Mouse (Mus musculus): ENCODE measurements around the gene Rgs3. TPM values are rescaled to one million over a fixed set of nuclear protein-coding genes. Genes with fewer than 3 reads are reported as not detected.
A peak's percentile ranks its signal among the peaks of the same experiment; 100 is the strongest.

Rgs3 gene
- total RNA-seq (2014; rRNA removed) (7.0 and 9.6 TPM in 2 replicates), polyA plus RNA-seq (2012; rRNA removed) (8.3 and 13.0 TPM in 2 replicates)

GRCm38 (mm10) chr4:62559797-62560329 is at the start of gene Rgs3:
Rgs3 (plus strand) TSS chr4:62559847.
- H3K36me3 ChIP-seq (ENCODE audit: control insufficient read depth, insufficient read depth, low read length): no peaks in the 10 kb centered on the region
- 54% methylated on average over 6 of the region's 6 CpGs for WGBS
- H3K4me1 ChIP-seq (ENCODE audit: control insufficient read depth, insufficient read depth, low read length): no peaks in the 10 kb centered on the region
- no peak for TF ChIP-seq POLR2A (IDR thresholded peaks at IDR 0.05; ENCODE audit: extremely low read depth, insufficient read depth, low read length)
- TF ChIP-seq CTCF (IDR thresholded peaks at IDR 0.05; ENCODE audit: low read depth, low read length): no peak
- H3K9ac ChIP-seq (ENCODE audit: low read depth, low read length): no peak within 1 kb of the TSS
- H3K27me3 ChIP-seq (ENCODE audit: control insufficient read depth, insufficient read depth, low read length): no peaks in the 10 kb centered on the region
- no peaks in the 10 kb centered on the region for H3K79me2 ChIP-seq (ENCODE audit: control insufficient read depth, insufficient read depth, low read length)
- DNase-seq (ENCODE audit: extremely low read depth, low read depth, low spot score): no peak
- H3K4me3 ChIP-seq (ENCODE audit: insufficient read depth, low read depth, low read length): no peak within 1 kb of the TSS
- no peak within 1 kb of the TSS for H3K27ac ChIP-seq (replicated peaks; ENCODE audit: insufficient read depth, low read depth, low read length)

GRCm38 (mm10) chr4:62509946-62510345 is 49.7 kb upstream of the Rgs3 start:
- Histone ChIP-seq H3K36me3 (ENCODE audit: control insufficient read depth, insufficient read depth, low read length) (peaks cover 45% of the 10 kb centered on the region), H3K79me2 (ENCODE audit: control insufficient read depth, insufficient read depth, low read length) (no peaks in the 10 kb centered on the region), H3K4me1 (ENCODE audit: control insufficient read depth, insufficient read depth, low read length) (peaks cover 32% of the 10 kb centered on the region), H3K27me3 (ENCODE audit: control insufficient read depth, insufficient read depth, low read length) (no peaks in the 10 kb centered on the region), H3K27ac (replicated peaks; ENCODE audit: insufficient read depth, low read depth, low read length) (peak overlapping the region; percentile 25), H3K4me3 (ENCODE audit: insufficient read depth, low read depth, low read length) (no peak overlapping the region), H3K9ac (ENCODE audit: low read depth, low read length) (no peak overlapping the region)
- WGBS: 22% methylated on average over 11 of the region's 11 CpGs
- peak; percentile 96 for DNase-seq (ENCODE audit: extremely low read depth, low read depth, low spot score)
- no peak for TF ChIP-seq POLR2A (IDR thresholded peaks at IDR 0.05; ENCODE audit: extremely low read depth, insufficient read depth, low read length)
- no peak for TF ChIP-seq CTCF (IDR thresholded peaks at IDR 0.05; ENCODE audit: low read depth, low read length)

GRCm38 (mm10) chr4:62513998-62514506 is 45.6 kb upstream of the Rgs3 start:
- Histone ChIP-seq H3K4me3 (ENCODE audit: insufficient read depth, low read depth, low read length) (no peak overlapping the region), H3K36me3 (ENCODE audit: control insufficient read depth, insufficient read depth, low read length) (peaks cover 37% of the 10 kb centered on the region), H3K9ac (ENCODE audit: low read depth, low read length) (no peak overlapping the region), H3K4me1 (ENCODE audit: control insufficient read depth, insufficient read depth, low read length) (peaks cover 39% of the 10 kb centered on the region), H3K79me2 (ENCODE audit: control insufficient read depth, insufficient read depth, low read length) (peaks cover 10% of the 10 kb centered on the region; the same call in 1 of the 2 replicates), H3K27me3 (ENCODE audit: control insufficient read depth, insufficient read depth, low read length) (no peaks in the 10 kb centered on the region), H3K27ac (replicated peaks; ENCODE audit: insufficient read depth, low read depth, low read length) (no peak overlapping the region)
- WGBS: 88% methylated on average over 11 of the region's 11 CpGs
- DNase-seq (ENCODE audit: extremely low read depth, low read depth, low spot score): no peak
- TF ChIP-seq POLR2A (IDR thresholded peaks at IDR 0.05; ENCODE audit: extremely low read depth, insufficient read depth, low read length): no peak
- no peak for TF ChIP-seq CTCF (IDR thresholded peaks at IDR 0.05; ENCODE audit: low read depth, low read length)

- WGBS: 87% methylated on average over 7 of the region's 7 CpGs
- peak overlapping the region; percentile 89 for H3K27ac ChIP-seq (replicated peaks; ENCODE audit: insufficient read depth, low read depth, low read length)
- H3K4me1 ChIP-seq (ENCODE audit: control insufficient read depth, insufficient read depth, low read length): peaks cover 31% of the 10 kb centered on the region
- H3K27me3 ChIP-seq (ENCODE audit: control insufficient read depth, insufficient read depth, low read length): no peaks in the 10 kb centered on the region
- no peak for DNase-seq (ENCODE audit: extremely low read depth, low read depth, low spot score)
- TF ChIP-seq POLR2A (IDR thresholded peaks at IDR 0.05; ENCODE audit: extremely low read depth, insufficient read depth, low read length) (no peak), CTCF (IDR thresholded peaks at IDR 0.05; ENCODE audit: low read depth, low read length) (no peak)
- H3K36me3 ChIP-seq (ENCODE audit: control insufficient read depth, insufficient read depth, low read length): peaks cover 30% of the 10 kb centered on the region
- H3K4me3 ChIP-seq (ENCODE audit: insufficient read depth, low read depth, low read length): no peak overlapping the region
- no peak overlapping the region for H3K9ac ChIP-seq (ENCODE audit: low read depth, low read length)
- H3K79me2 ChIP-seq (ENCODE audit: control insufficient read depth, insufficient read depth, low read length): peaks cover 10% of the 10 kb centered on the region; the same call in 1 of the 2 replicates
Observed at GRCm38 (mm10) chr4:62514995-62515394, 44.7 kb upstream of the Rgs3 start.

GRCm38 (mm10) chr4:62515490-62515889 is 44.2 kb upstream of the Rgs3 start:
- DNase-seq (ENCODE audit: extremely low read depth, low read depth, low spot score): no peak
- Histone ChIP-seq H3K9ac (ENCODE audit: low read depth, low read length) (no peak overlapping the region), H3K36me3 (ENCODE audit: control insufficient read depth, insufficient read depth, low read length) (peaks cover 30% of the 10 kb centered on the region), H3K4me3 (ENCODE audit: insufficient read depth, low read depth, low read length) (no peak overlapping the region), H3K79me2 (ENCODE audit: control insufficient read depth, insufficient read depth, low read length) (peaks cover 10% of the 10 kb centered on the region; the same call in 1 of the 2 replicates), H3K27me3 (ENCODE audit: control insufficient read depth, insufficient read depth, low read length) (no peaks in the 10 kb centered on the region), H3K27ac (replicated peaks; ENCODE audit: insufficient read depth, low read depth, low read length) (peak overlapping the region; percentile 89), H3K4me1 (ENCODE audit: control insufficient read depth, insufficient read depth, low read length) (peaks cover 27% of the 10 kb centered on the region)
- TF ChIP-seq POLR2A (IDR thresholded peaks at IDR 0.05; ENCODE audit: extremely low read depth, insufficient read depth, low read length) (no peak), CTCF (IDR thresholded peaks at IDR 0.05; ENCODE audit: low read depth, low read length) (no peak)
- WGBS: 47% methylated on average over 3 of the region's 3 CpGs

GRCm38 (mm10) chr4:62516079-62516478 is 43.6 kb upstream of the Rgs3 start:
- Histone ChIP-seq H3K9ac (ENCODE audit: low read depth, low read length) (peak overlapping the region; percentile 0; the same call in 1 of the 2 replicates), H3K4me1 (ENCODE audit: control insufficient read depth, insufficient read depth, low read length) (peaks cover 27% of the 10 kb centered on the region), H3K27me3 (ENCODE audit: control insufficient read depth, insufficient read depth, low read length) (no peaks in the 10 kb centered on the region), H3K36me3 (ENCODE audit: control insufficient read depth, insufficient read depth, low read length) (peaks cover 25% of the 10 kb centered on the region), H3K79me2 (ENCODE audit: control insufficient read depth, insufficient read depth, low read length) (peaks cover 10% of the 10 kb centered on the region; the same call in 1 of the 2 replicates), H3K27ac (replicated peaks; ENCODE audit: insufficient read depth, low read depth, low read length) (peak overlapping the region; percentile 89), H3K4me3 (ENCODE audit: insufficient read depth, low read depth, low read length) (no peak overlapping the region)
- TF ChIP-seq POLR2A (IDR thresholded peaks at IDR 0.05; ENCODE audit: extremely low read depth, insufficient read depth, low read length) (no peak), CTCF (IDR thresholded peaks at IDR 0.05; ENCODE audit: low read depth, low read length) (0 out of 2 replicates have a peak, but pooled peaks have one; percentile 17)
- peak; percentile 62 for DNase-seq (ENCODE audit: extremely low read depth, low read depth, low spot score)
- whole genome bisulfite sequencing: 14% methylated on average over 2 of the region's 2 CpGs
